Mouse (Mus musculus) splenic B cell, adult 2 months (primary cell): ENCODE data around the gene Gpr160.

Source experiments
- DNase-seq: peaks from one replicate; pipeline ENCODE4 v3.0.0-alpha.2; 2011; ENCODE audit warnings: low read depth, low spot score
- H3K27me3 ChIP-seq: 2 replicates; pipeline ENCODE4 v1.6.1; 2012; ENCODE audit warnings: mild to moderate bottlenecking, low read length, moderate library complexity, mixed read lengths; ENCODE audit not compliant: control insufficient read depth, poor library complexity, insufficient read depth, severe bottlenecking
- H3K36me3 ChIP-seq: 2 replicates; pipeline ENCODE4 v1.6.1; 2012; ENCODE audit warnings: mild to moderate bottlenecking, low read length, moderate library complexity, mixed read lengths; ENCODE audit not compliant: control insufficient read depth, poor library complexity, insufficient read depth, severe bottlenecking

Gpr160 gene

DNA sequence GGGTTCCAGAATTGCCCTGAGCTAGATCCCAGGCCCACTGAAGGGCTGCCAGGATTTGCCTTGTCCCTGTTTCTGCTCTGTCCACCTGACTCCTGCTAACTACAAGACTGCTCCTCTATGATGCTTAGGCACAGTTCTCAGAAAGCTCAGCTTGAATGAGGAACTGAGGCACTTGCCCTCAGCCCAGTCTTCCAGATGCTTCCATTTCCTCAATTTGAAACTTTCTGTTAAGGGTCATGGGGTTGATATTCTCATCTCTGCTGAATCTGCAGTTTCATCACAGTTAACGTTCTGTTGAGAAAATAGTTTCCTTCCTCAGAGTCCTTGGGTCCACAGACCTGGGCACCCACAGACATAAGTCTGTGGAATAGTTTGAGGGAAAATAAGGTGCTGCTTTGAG, 8.9 kb downstream of the Gpr160 start:
- H3K36me3 ChIP-seq = no peaks in the 10 kb centered on the region
- no peaks in the 10 kb centered on the region for H3K27me3 ChIP-seq
- peak; percentile 48 for DNase-seq

- no peaks in the 10 kb centered on the region for H3K27me3 ChIP-seq
- no peaks in the 10 kb centered on the region for H3K36me3 ChIP-seq
- no peak for DNase-seq
These were observed 12.4 kb downstream of the Gpr160 start for GRCm38 (mm10) chr3:30868176-30868575.

DNA sequence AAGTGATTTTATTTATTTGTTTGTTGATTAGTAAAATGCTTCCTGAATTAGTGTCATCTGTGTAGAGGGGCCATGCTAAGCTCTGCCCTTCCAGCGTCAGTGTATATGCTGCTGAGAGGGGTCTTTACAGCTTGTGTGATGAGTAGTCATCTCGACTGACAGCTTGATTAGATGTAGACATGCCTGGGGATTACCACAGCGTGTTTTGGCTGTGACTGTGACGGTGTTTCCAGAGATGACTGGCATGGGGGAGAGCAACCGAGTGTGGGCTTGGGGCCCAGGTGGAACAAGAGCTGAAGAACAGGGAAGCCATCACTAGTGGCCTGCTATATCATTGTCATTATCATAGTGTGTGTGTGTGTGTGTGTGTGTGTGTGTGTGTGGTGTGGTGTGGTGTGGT, 12.9 kb downstream of the Gpr160 start:
- Histone ChIP-seq H3K36me3 (no peaks in the 10 kb centered on the region), H3K27me3 (no peaks in the 10 kb centered on the region)
- DNase-seq = no peak

- Histone ChIP-seq H3K27me3 (no peaks in the 10 kb centered on the region), H3K36me3 (no peaks in the 10 kb centered on the region)
- DNase-seq = no peak
These were observed 14.2 kb downstream of the Gpr160 start for GRCm38 (mm10) chr3:30869995-30870394.

GRCm38 (mm10) chr3:30876709-30877108, 21.0 kb downstream of the Gpr160 start:
- no peak for DNase-seq
- Histone ChIP-seq H3K36me3 (no peaks in the 10 kb centered on the region), H3K27me3 (no peaks in the 10 kb centered on the region)

GRCm38 (mm10) chr3:30887449-30887848, 31.7 kb downstream of the Gpr160 start:
- no peaks in the 10 kb centered on the region for H3K36me3 ChIP-seq
- no peaks in the 10 kb centered on the region for H3K27me3 ChIP-seq
- no peak for DNase-seq

DNA sequence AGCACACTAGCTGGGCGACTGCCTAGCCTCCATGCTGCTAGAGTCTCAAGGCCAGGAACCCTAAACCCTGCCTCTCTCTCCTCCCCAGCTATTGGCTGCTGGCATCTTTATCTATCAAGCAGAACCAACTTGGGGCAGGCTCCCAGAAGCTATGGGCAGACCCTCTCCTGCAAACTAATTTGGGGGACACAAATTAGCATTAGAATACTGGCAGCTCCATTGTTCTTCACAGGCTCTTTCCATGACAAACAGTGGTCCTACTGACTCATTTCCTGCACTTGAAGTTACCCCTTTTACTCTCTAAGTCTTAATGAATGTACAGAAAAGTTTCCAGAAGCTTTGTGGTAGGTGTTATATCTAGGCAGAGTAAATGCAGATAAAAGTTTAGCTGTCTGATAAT, 33.3 kb downstream of the Gpr160 start:
- Histone ChIP-seq H3K27me3 (no peaks in the 10 kb centered on the region), H3K36me3 (no peaks in the 10 kb centered on the region)
- no peak for DNase-seq

DNA sequence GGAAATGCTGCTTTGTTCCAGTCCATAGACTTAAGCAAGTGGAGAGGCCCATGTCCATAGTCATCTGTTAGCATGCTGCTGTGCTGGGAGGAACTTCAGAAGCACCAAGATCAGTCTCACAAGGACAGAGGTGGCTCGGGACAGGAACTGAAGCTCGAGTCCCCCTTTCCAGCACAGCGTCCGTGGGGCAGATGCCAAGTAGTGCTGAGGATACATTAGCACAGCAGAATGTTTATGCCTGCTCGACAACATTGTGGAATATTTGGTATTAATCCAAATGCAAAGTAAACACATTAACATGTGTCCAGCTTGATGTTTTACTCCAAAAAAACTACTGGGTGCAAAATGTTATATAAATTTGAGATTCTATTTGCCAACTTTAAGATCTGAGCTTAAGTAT, 41.0 kb downstream of the Gpr160 start:
- DNase-seq = no peak
- H3K36me3 ChIP-seq = peaks cover 13% of the 10 kb centered on the region
- no peaks in the 10 kb centered on the region for H3K27me3 ChIP-seq

DNA sequence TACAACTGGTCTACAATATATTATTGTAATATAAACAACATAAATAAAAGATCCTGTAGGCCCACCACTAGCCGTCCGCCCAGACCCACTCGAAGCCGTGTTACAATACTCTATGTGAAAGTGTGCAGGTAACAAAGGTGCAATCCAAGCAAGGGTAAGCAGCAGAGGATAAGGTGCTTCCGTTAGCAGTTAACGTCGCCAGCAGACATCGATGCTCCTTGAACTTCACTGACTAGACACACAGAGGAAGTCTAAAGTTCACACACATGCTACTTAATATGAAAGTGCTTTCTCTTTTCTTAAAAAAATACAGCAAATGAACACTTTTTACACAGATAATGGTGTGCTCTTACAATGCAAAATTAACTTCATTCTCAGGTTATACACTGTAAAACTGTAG, 43.7 kb downstream of the Gpr160 start:
- Histone ChIP-seq H3K27me3 (no peaks in the 10 kb centered on the region), H3K36me3 (peaks cover 13% of the 10 kb centered on the region)
- no peak for DNase-seq

DNA sequence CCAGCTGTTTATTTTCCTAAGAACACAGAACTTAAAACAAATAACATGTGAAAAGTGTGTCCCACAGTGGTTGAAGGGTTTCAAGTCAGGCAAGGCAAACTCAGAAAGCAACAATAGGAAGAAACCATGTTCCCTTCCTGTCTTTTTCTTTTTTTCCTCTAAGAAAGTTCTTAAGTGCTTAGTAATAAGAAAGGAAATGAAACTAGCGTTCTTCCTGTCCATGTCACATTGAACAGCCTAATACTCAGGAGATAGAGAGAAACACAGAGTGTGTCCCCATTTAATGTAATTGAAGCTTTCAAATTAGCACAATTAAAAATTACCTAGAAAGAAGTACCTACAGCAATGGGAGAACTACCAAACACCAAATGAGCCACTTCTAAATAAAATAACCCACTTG, 48.9 kb downstream of the Gpr160 start:
- no peak for DNase-seq
- Histone ChIP-seq H3K27me3 (no peaks in the 10 kb centered on the region), H3K36me3 (peaks cover 15% of the 10 kb centered on the region)

DNA sequence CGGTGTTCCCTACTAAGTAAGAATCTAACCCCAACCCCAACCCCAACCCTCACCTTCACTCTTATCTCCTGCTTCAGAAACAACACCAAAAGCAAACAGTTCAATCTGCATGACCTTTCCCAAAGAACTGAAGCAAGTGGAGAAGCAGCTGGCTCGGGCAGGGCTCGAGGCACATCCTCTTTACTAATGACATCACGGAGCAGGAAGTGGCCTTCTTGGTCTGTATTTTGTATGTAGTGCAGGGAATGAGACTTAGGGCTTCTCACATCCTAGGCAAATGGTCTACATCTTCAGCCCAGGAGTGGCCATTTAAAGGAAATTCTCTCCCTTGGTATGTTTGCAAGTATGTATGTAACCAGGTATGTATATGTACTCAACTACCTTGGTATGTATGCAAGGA, 61.4 kb downstream of the Gpr160 start:
- DNase-seq = no peak
- Histone ChIP-seq H3K36me3 (peaks cover 21% of the 10 kb centered on the region), H3K27me3 (no peaks in the 10 kb centered on the region)

GRCm38 (mm10) chr3:30927664-30928063, 71.9 kb downstream of the Gpr160 start:
- DNase-seq = peak; percentile 52
- Histone ChIP-seq H3K27me3 (no peaks in the 10 kb centered on the region), H3K36me3 (peaks cover 4% of the 10 kb centered on the region; the same call in 1 of the 2 replicates)

GRCm38 (mm10) chr3:30929828-30930227, 74.1 kb downstream of the Gpr160 start:
- Histone ChIP-seq H3K27me3 (no peaks in the 10 kb centered on the region), H3K36me3 (no peaks in the 10 kb centered on the region)
- no peak for DNase-seq

GRCm38 (mm10) chr3:30934384-30934783, 78.6 kb downstream of the Gpr160 start:
- DNase-seq = no peak
- Histone ChIP-seq H3K36me3 (peaks cover 6% of the 10 kb centered on the region; the same call in 1 of the 2 replicates), H3K27me3 (no peaks in the 10 kb centered on the region)
